Mouse (Mus musculus) embryonic facial prominence, embryonic 14.5 days (tissue): ENCODE measurements at regions not wholly inside any gene's neighbourhood (a gene's known extent, or its start where the extent isn't known, plus 50 kb on each side); places are given as distances from the start of the nearest gene placed in this dataset.

Source experiments
- ATAC-seq: fragments of 200-750 bp; cut with Nextera tagmentation; 2 replicates; pipeline ENCODE4 v1.8.0; 2017; ENCODE audit warnings: low read depth, moderate number of reproducible peaks, moderate TSS enrichment
- DNase-seq: peaks from one replicate; pipeline ENCODE4 v3.0.0-alpha.2; 2015; ENCODE audit warnings: low spot score
- H3K27ac ChIP-seq: fragments of 300-500 bp; sonication (generic); replicated peaks from 2 replicates; pipeline ENCODE4 v1.5.1; 2014; ENCODE audit warnings: low read depth, mild to moderate bottlenecking, low read length, moderate library complexity
- H3K27me3 ChIP-seq: fragments of 300-500 bp; sonication (generic); replicated peaks from 2 replicates; pipeline ENCODE4 v1.6.1; 2014; ENCODE audit warnings: low read length; ENCODE audit not compliant: control insufficient read depth, insufficient read depth
- H3K36me3 ChIP-seq: fragments of 300-500 bp; sonication (generic); 2 replicates; pipeline ENCODE4 v1.6.1; 2014; ENCODE audit warnings: low read length, mixed read lengths; ENCODE audit not compliant: control insufficient read depth, insufficient read depth
- H3K4me1 ChIP-seq: fragments of 300-500 bp; sonication (generic); 2 replicates; pipeline ENCODE4 v1.6.1; 2014; ENCODE audit warnings: antibody characterized with exemption, low read length; ENCODE audit not compliant: control insufficient read depth, insufficient read depth
- H3K4me2 ChIP-seq: fragments of 300-500 bp; sonication (generic); 2 replicates; pipeline ENCODE4 v1.6.1; 2014; ENCODE audit warnings: low read depth, mild to moderate bottlenecking, low read length, moderate library complexity, mixed read lengths
- H3K4me3 ChIP-seq: fragments of 300-500 bp; sonication (generic); 2 replicates; pipeline ENCODE4 v1.5.1; 2014; ENCODE audit warnings: low read depth, mild to moderate bottlenecking, low read length
- H3K9ac ChIP-seq: fragments of 300-500 bp; sonication (generic); 2 replicates; pipeline ENCODE4 v1.6.1; 2014; ENCODE audit warnings: low read depth, mild to moderate bottlenecking, low read length, moderate library complexity, mixed read lengths
- H3K9me3 ChIP-seq: fragments of 300-500 bp; sonication (generic); 2 replicates; pipeline ENCODE4 v1.6.1; 2016; ENCODE audit warnings: low read length; ENCODE audit not compliant: control insufficient read depth
- WGBS: fragments of 180-500 bp; shearing (Covaris S2); extraction: QIAGEN DNeasy Blood & Tissue Kit; methylation state at CpG from one replicate; pipeline ENCODE4 v1.1.7; 2014; 5-methylcytosine and 5-hydroxymethylcytosine counted together

GRCm38 (mm10) chr13:78656196-78656595 lies 456.6 kb upstream of the Nr2f1 start:
- no peaks in the 10 kb centered on the region for H3K9me3 ChIP-seq
- DNase-seq, result no peak
- 87% methylated on average over 1 of the region's 1 CpGs for WGBS
- no peak overlapping the region for H3K9ac ChIP-seq
- no peak for ATAC-seq
- no peak overlapping the region for H3K4me3 ChIP-seq
- H3K27me3 ChIP-seq, result no peaks in the 10 kb centered on the region
- H3K4me1 ChIP-seq, result no peaks in the 10 kb centered on the region
- no peak overlapping the region for H3K27ac ChIP-seq
- no peaks in the 10 kb centered on the region for H3K36me3 ChIP-seq
- no peak overlapping the region for H3K4me2 ChIP-seq

GRCm38 (mm10) chr13:78650824-78651223 lies 451.3 kb upstream of the Nr2f1 start:
- Histone ChIP-seq H3K9ac (no peak overlapping the region), H3K27ac (no peak overlapping the region), H3K4me2 (no peak overlapping the region), H3K9me3 (no peaks in the 10 kb centered on the region), H3K4me3 (no peak overlapping the region), H3K36me3 (no peaks in the 10 kb centered on the region), H3K4me1 (no peaks in the 10 kb centered on the region), H3K27me3 (no peaks in the 10 kb centered on the region)
- ATAC-seq (no peak), DNase-seq (no peak)
- WGBS, result 84% methylated on average over 1 of the region's 1 CpGs

- Histone ChIP-seq H3K9ac (no peak overlapping the region), H3K4me1 (peaks cover 3% of the 10 kb centered on the region; the same call in 1 of the 2 replicates), H3K4me2 (no peak overlapping the region), H3K36me3 (no peaks in the 10 kb centered on the region), H3K27ac (no peak overlapping the region), H3K4me3 (no peak overlapping the region), H3K9me3 (no peaks in the 10 kb centered on the region), H3K27me3 (no peaks in the 10 kb centered on the region)
- ATAC-seq, result peak; percentile 53; the same call in 1 of the 2 replicates
- 12% methylated on average over 1 of the region's 1 CpGs for WGBS
- peak; percentile 19 for DNase-seq
Observed at GRCm38 (mm10) chr13:78644556-78644955, 445.0 kb upstream of the Nr2f1 start.

DNA sequence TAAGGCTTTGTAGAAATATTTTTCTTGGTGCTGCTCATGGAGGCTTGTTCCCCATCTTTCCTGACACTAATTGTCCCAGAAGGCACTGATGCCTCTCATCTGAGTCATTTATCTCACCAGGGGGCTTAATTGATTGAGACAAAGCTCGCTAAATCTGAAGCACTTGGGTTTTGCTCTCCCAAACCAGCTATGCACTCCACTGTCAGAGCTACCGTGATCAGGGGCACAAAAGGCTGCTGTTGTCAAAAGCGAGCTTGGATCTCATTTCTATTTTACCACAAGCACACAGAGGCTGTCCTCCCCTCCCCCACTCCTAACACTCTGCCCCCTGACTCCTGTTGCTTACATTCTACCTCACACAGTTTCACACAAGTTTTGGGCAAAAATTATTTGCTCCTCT lies 443.5 kb upstream of the Nr2f1 start:
- H3K4me3 ChIP-seq, result no peak overlapping the region
- no peak overlapping the region for H3K27ac ChIP-seq
- no peaks in the 10 kb centered on the region for H3K9me3 ChIP-seq
- no peaks in the 10 kb centered on the region for H3K27me3 ChIP-seq
- H3K36me3 ChIP-seq, result no peaks in the 10 kb centered on the region
- peaks cover 3% of the 10 kb centered on the region; the same call in 1 of the 2 replicates for H3K4me1 ChIP-seq
- 5% methylated on average over 3 of the region's 3 CpGs for WGBS
- DNase-seq (peak; percentile 73), ATAC-seq (peak; percentile 57)
- no peak overlapping the region for H3K9ac ChIP-seq
- no peak overlapping the region for H3K4me2 ChIP-seq

- H3K9ac ChIP-seq, result no peak overlapping the region
- ATAC-seq (no peak), DNase-seq (peak; percentile 10)
- H3K27ac ChIP-seq, result no peak overlapping the region
- no peaks in the 10 kb centered on the region for H3K9me3 ChIP-seq
- no peak overlapping the region for H3K4me3 ChIP-seq
- 79% methylated on average over 3 of the region's 3 CpGs for WGBS
- H3K27me3 ChIP-seq, result no peaks in the 10 kb centered on the region
- no peaks in the 10 kb centered on the region for H3K36me3 ChIP-seq
- peaks cover 3% of the 10 kb centered on the region; the same call in 1 of the 2 replicates for H3K4me1 ChIP-seq
- H3K4me2 ChIP-seq, result no peak overlapping the region
Observed at GRCm38 (mm10) chr13:78642443-78642729, 442.8 kb upstream of the Nr2f1 start.

DNA sequence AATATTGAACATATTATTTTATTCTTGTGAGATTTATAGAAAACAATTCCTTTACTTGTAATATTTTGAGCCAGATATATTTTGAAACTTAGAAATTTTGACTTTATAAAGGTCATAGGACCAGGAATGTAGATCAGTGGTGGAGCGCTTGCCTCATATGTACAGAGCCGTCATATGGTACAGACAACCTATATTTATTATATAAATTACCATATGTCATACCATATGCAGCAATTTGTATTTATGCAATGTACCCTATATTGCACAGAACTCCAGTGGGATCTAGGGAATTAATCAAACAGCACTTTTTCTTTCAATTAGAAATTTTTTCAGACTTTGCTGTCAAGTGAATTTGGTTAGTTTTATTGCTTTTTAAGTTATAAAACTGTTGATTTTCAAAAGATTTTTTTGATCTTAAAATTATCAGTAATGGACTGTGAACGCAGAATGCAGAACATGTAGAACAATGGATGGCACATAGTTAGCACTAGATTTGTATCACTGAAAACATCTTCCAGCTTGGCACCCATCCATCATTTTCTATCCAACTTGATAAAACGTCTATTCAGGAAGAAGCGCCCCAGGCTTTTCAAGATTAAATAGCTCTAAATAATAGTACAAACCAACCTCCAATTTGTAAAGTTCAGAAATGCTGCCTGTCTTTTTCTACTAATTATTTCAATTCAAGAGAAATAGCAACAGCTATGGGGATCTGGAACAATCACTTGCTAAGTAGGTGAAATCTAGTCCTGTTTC lies 442.3 kb upstream of the Nr2f1 start:
- no peak overlapping the region for H3K27ac ChIP-seq
- DNase-seq (no peak), ATAC-seq (no peak)
- no peak overlapping the region for H3K4me2 ChIP-seq
- H3K9ac ChIP-seq, result no peak overlapping the region
- WGBS, result 72% methylated on average over 5 of the region's 5 CpGs
- H3K4me3 ChIP-seq, result no peak overlapping the region
- H3K36me3 ChIP-seq, result no peaks in the 10 kb centered on the region
- no peaks in the 10 kb centered on the region for H3K9me3 ChIP-seq
- peaks cover 3% of the 10 kb centered on the region; the same call in 1 of the 2 replicates for H3K4me1 ChIP-seq
- no peaks in the 10 kb centered on the region for H3K27me3 ChIP-seq

DNA sequence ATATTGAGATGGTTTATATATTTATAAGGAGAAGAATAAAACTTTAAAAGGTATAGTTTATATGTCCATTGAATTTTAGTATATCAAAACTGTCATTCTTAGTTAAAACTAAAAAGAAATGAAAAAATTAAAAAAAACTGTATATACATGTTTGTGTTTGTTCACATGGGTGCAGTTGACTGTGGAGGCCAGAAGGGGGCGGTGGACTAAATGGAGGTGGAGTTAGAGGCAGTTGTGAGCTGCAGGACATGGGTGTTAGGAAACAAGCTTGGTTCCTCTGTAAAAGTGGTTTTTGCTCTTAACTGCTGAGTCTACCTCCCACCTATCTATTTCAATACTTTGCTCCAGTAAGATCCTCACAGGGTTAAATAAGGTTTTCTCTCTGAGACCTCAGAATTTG lies 440.8 kb upstream of the Nr2f1 start:
- Histone ChIP-seq H3K27me3 (no peaks in the 10 kb centered on the region), H3K4me3 (no peak overlapping the region), H3K4me2 (no peak overlapping the region), H3K36me3 (no peaks in the 10 kb centered on the region), H3K9ac (no peak overlapping the region), H3K4me1 (peaks cover 3% of the 10 kb centered on the region; the same call in 1 of the 2 replicates), H3K9me3 (no peaks in the 10 kb centered on the region), H3K27ac (no peak overlapping the region)
- no peak for ATAC-seq
- no peak for DNase-seq
- WGBS, result 83% methylated on average over 1 of the region's 1 CpGs

- H3K36me3 ChIP-seq, result no peaks in the 10 kb centered on the region
- no peaks in the 10 kb centered on the region for H3K9me3 ChIP-seq
- H3K27me3 ChIP-seq, result no peaks in the 10 kb centered on the region
- H3K9ac ChIP-seq, result no peak overlapping the region
- ATAC-seq (no peak), DNase-seq (no peak)
- no peak overlapping the region for H3K4me2 ChIP-seq
- H3K27ac ChIP-seq, result no peak overlapping the region; the same call in 1 of the 2 replicates
- 77% methylated on average over 5 of the region's 5 CpGs for WGBS
- H3K4me3 ChIP-seq, result no peak overlapping the region
- peaks cover 3% of the 10 kb centered on the region; the same call in 1 of the 2 replicates for H3K4me1 ChIP-seq
Observed at GRCm38 (mm10) chr13:78638462-78638861, 438.9 kb upstream of the Nr2f1 start.

- Histone ChIP-seq H3K4me3 (no peak overlapping the region), H3K4me1 (peaks cover 3% of the 10 kb centered on the region; the same call in 1 of the 2 replicates), H3K9me3 (no peaks in the 10 kb centered on the region), H3K9ac (no peak overlapping the region), H3K36me3 (no peaks in the 10 kb centered on the region), H3K27me3 (no peaks in the 10 kb centered on the region), H3K27ac (no peak overlapping the region), H3K4me2 (no peak overlapping the region)
- WGBS, result 89% methylated on average over 2 of the region's 2 CpGs
- ATAC-seq (no peak), DNase-seq (no peak)
Observed at GRCm38 (mm10) chr13:78631609-78632008, 432.1 kb upstream of the Nr2f1 start.
